Mouse (Mus musculus): ENCODE results near the gene Gpnmb. TPM values are rescaled to one million over a fixed set of nuclear protein-coding genes. Genes with fewer than 3 reads are reported as not detected.

The Gpnmb gene
- total RNA-seq, 1 experiment from 2014 or later = 0.27 TPM

GRCm38 (mm10) chr6:49079313-49079712, 43.0 kb downstream of the Gpnmb start:
- no peak for ATAC-seq (replicated peaks; ENCODE audit: low read depth, poor library complexity, severe bottlenecking)

DNA sequence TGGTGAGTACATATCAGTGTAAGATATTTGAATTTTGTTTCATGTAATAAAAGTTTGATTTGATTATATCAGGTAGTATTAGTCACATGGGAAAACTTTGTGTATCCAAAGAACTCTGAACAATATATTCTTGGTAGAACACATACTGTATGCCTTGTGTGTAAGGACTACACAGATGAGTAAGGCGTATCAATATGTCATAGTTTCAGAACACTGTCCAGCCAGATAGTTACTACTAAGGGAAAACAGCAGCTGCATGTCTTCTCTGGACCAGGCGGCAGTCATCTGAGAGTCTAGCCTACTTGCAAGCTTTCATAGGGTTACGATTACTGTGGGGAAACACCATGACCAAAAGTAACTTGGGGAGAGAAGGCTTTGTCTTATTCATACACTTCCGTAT, 46.7 kb downstream of the Gpnmb start:
- no peak for ATAC-seq (replicated peaks; ENCODE audit: low read depth, poor library complexity, severe bottlenecking)

DNA sequence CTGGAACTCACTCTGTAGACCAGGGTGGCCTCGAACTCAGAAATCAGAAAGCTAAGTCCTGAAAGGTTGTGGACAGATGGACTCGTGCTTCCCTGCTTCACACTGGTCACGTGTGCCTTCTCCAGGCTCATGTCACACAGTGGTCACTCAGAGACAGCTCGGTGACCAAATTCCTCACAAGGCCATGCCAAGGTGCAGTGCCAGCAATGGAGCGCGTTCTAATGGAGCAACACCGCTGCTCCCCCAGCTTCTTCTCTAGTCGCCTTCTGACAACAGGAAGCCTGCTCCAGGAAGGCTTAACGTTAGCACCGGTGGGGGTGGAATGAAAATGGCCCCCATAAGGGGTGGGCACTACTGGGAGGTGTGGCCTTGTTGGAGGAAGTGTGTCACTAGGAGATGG, 58.6 kb downstream of the Gpnmb start:
- ATAC-seq (replicated peaks; ENCODE audit: low read depth, poor library complexity, severe bottlenecking) = no peak

- no peak for ATAC-seq (replicated peaks; ENCODE audit: low read depth, poor library complexity, severe bottlenecking)
These were observed 60.1 kb downstream of the Gpnmb start for GRCm38 (mm10) chr6:49096421-49096820.

DNA sequence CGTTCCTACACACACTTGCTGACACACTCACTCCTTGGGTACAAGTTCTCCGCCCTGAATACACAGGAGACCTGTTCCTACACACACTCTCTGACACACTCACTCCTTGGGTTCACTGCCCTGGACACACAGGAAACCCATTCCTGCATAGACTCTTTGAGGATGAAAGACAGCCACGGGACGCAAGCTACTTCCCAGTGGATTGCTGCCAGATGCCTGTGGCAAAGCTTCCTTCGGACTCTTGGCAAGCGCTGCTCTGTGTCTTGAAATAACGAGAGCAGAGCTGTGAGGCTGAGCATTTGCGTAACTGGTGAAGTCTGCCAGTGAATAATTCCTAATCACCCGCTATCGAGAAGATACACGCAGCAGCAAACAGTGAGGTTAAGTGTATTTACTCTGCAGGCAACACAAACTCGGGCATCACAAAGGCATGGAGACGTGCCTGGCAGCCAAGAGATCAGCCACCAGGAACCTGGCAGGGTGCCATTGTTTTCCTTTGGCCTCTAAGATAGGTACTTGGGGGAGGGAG, 60.7 kb downstream of the Gpnmb start:
- ATAC-seq (replicated peaks; ENCODE audit: low read depth, poor library complexity, severe bottlenecking) = no peak

DNA sequence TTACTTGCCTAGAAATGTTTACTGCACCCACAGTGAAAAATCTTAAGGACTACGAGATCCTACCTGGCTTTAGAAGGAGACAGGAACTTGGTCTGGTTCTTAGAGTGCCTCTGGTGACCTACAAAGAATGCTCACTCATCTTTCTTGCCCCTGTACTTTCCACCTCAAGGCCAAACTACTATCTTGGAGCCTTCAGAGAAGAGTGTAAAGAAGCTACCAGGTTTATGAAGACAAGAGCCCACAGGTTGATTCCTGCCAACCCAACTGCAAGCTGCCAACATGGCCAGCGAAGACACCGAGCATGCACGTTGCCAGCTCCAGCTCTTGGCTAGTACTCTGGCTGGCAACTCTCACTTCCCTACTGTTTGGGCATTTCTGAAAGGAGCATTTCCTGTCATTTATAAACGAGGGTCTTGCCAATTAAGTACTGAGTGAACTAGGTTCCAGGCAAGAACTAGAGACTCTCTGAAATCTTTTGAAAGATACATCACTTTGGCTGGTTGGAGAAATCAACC, 61.3 kb downstream of the Gpnmb start:
- ATAC-seq (replicated peaks; ENCODE audit: low read depth, poor library complexity, severe bottlenecking) = no peak

DNA sequence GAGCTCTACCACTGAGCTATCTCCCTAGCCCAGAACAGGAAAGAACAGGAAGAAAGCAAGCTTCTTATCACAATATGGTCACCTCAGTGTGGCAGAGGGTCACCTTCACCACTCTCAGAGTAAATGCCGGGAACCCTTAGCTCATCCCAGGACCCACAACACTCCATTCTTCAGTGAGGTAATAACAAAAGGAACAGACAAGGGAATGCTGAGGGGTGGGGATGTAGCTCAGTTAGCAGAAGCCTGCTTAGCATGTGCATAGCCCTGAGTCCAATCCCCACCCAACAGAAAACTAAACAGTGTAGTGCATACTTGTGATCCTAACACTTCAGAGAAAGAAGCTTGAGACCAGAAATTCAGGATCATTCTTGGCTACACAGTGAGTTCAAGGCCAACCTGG, 62.7 kb downstream of the Gpnmb start:
- ATAC-seq (replicated peaks; ENCODE audit: low read depth, poor library complexity, severe bottlenecking) = no peak

- ATAC-seq (replicated peaks; ENCODE audit: low read depth, poor library complexity, severe bottlenecking) = no peak
These were observed 70.6 kb downstream of the Gpnmb start for GRCm38 (mm10) chr6:49106746-49107500.

DNA sequence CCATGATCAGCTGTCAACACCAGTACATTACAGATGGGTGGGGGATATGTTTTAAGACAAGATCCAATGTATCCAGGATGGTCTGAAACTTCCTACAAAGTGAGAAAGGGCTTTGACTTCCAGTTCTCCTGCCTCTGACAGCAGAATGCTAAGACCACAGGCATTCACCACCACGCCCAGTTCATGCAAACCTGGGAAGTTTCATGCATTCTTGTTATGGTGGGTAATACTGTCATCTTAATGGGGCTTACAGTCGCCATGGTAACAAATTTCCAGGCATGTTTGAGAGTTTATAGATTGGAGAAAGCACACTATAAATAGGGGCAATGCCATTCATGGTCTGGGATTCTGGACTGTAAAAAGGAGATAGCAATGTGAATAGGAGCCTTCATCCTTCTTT, 72.8 kb downstream of the Gpnmb start:
- no peak for ATAC-seq (replicated peaks; ENCODE audit: low read depth, poor library complexity, severe bottlenecking)

- no peak for ATAC-seq (replicated peaks; ENCODE audit: low read depth, poor library complexity, severe bottlenecking)
These were observed 77.5 kb downstream of the Gpnmb start for GRCm38 (mm10) chr6:49113895-49114294.

GRCm38 (mm10) chr6:49114457-49114856, 78.1 kb downstream of the Gpnmb start:
- ATAC-seq (replicated peaks; ENCODE audit: low read depth, poor library complexity, severe bottlenecking) = no peak

DNA sequence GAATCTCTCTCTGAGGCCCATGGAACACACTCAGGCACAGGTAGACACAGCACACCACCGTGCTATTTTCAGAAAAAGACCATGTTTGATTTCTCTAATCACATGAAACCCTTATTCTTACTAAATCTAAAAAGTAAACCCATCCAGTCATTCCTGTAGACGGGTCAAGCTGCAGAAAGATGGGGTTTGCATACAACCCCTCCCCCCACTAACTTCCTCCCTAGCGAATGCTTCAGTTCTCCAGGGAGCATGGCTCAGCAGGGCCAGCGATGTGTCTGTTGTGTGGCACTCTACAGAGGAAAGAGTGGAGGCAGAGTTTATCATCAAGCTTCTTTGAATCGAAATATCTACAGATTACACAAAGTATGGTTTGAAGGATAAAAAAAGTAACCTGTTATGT, 79.2 kb downstream of the Gpnmb start:
- ATAC-seq (replicated peaks; ENCODE audit: low read depth, poor library complexity, severe bottlenecking) = no peak

GRCm38 (mm10) chr6:49116241-49116640, 79.9 kb downstream of the Gpnmb start:
- ATAC-seq (replicated peaks; ENCODE audit: low read depth, poor library complexity, severe bottlenecking) = no peak

- no peak for ATAC-seq (replicated peaks; ENCODE audit: low read depth, poor library complexity, severe bottlenecking)
These were observed 82.1 kb downstream of the Gpnmb start for GRCm38 (mm10) chr6:49118446-49118845.

DNA sequence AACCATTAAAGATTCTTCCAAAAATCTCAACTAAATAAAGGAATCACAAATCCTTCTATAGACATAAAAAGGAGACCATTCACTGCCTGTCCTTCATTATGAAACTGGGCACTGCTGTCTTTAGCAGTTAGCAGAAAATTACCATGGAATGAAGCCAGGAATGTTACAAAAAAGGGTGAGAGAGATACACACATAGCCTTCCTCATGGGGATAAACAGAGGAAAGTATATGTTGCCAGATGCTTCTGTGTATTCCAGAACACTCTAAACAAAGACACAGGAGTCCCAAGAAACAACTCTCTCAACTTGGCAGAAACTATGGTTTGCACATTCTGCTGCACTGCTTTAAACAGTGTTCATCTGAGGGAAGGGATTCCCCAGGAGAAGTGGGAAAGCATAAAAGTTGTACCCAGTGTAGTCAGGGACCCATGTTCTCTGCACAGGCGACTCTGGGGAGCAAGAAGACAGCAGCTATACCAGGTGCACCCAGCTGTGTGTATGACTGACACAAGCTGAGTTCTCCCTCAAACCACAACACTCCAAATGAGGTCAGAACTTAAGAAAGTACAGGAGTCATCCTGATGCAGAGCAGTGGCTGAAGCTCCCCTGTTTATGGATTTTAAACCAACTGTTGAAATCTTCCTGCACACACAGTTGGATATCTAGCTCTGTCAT, 83.3 kb downstream of the Gpnmb start:
- no peak for ATAC-seq (replicated peaks; ENCODE audit: low read depth, poor library complexity, severe bottlenecking)

DNA sequence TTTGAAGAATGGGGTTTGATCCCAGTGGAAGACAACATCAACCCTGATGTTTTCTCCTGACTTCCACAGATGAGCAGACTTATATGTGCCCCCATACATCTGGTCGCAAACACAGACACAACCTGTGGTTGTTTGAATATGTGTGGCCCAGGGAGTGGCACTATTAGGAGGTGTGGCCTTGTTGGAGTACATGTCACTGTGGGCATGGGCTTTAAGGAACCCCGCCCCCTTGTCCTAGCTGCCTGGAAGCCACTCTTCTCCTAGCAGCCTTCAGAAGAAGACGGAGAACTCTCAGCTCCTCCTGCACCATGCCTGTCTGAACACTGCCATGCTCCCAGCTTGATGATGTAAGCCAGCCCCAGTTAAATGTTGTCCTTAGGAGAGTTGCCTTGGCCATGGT, 84.0 kb downstream of the Gpnmb start:
- no peak for ATAC-seq (replicated peaks; ENCODE audit: low read depth, poor library complexity, severe bottlenecking)

Other genes starting within 250 kb of the Gpnmb start
- gene Tmem176a, start 195.6 kb upstream of the Gpnmb start, total RNA-seq (2017) = 33.7 and 54.6 TPM in 2 replicates
- 137 and 148 TPM in 2 replicates for gene Tmem176b, start 195.1 kb upstream of the Gpnmb start, total RNA-seq (2017)
- 0.23 TPM in 1 of 2 replicates, not detected in the other for gene Aoc1, start 163.7 kb upstream of the Gpnmb start, total RNA-seq (2017)
- not detected in 2 replicates for gene 1600015I10Rik, start 106.7 kb upstream of the Gpnmb start, total RNA-seq (2017)
- gene Doxl2, start 61.6 kb upstream of the Gpnmb start, total RNA-seq (2017) = not detected in 2 replicates
- gene Svs1, start 49.7 kb upstream of the Gpnmb start, total RNA-seq (2017) = not detected in 2 replicates
- gene Malsu1, start 37.2 kb downstream of the Gpnmb start, total RNA-seq (2017) = 12.5 and 48.2 TPM in 2 replicates
- 0.18 and 0.19 TPM in 2 replicates for gene Igf2bp3, start 178.4 kb downstream of the Gpnmb start, total RNA-seq (2017)
- gene Tra2a, start 227.5 kb downstream of the Gpnmb start, total RNA-seq (2017) = 160 and 162 TPM in 2 replicates

Data from common myeloid progenitor, adult 5-6 weeks (primary cell).